Mouse (Mus musculus) erythroid progenitor cell, adult 5-6 weeks (primary cell): ENCODE data around the gene Slc17a7. TPM values are rescaled to one million over a fixed set of nuclear protein-coding genes. Genes with fewer than 3 reads are reported as not detected.
"Not testable (repeated sequence)": the region's sequence is repeated elsewhere in the genome, so short reads cannot be mapped to it uniquely, and the experiment has no call there.

Experiments
- ATAC-seq: replicated peaks from 2 replicates; pipeline ENCODE4 v1.8.0; 2016; ENCODE audit warnings: moderate number of reproducible peaks, mild to moderate bottlenecking, moderate TSS enrichment, inconsistent platforms; ENCODE audit not compliant: poor library complexity, low FRiP score, severe bottlenecking
- total RNA-seq, 2 experiments: library from RNA; stranded (forward) in 1 of 2; stranded (reverse) in 1 of 2; fragments of 150-400 nt in 1 of 2; fragments of 186-747, 209-891 nt in 1 of 2; gene quantifications; 2 replicates each; pipeline versions ENCODE4 v1.2.3 to v1.2.4; 2015 to 2017; ENCODE audit warnings: low replicate concordance in 2 of 2

Slc17a7 gene
- total RNA-seq, 2 experiments from 2014 or later = not detected

- ATAC-seq = no peak
Observed at GRCm38 (mm10) chr7:45169495-45169894, 5.7 kb downstream of the Slc17a7 start.

GRCm38 (mm10) chr7:45172974-45173373 is 9.2 kb downstream of the Slc17a7 start:
- ATAC-seq = peak; percentile 59

GRCm38 (mm10) chr7:45173772-45174171 is 10.0 kb downstream of the Slc17a7 start:
- not testable (repeated sequence) for ATAC-seq

GRCm38 (mm10) chr7:45174567-45175280 is 11.0 kb downstream of the Slc17a7 start:
- ATAC-seq = no peak

- ATAC-seq = no peak
Observed at GRCm38 (mm10) chr7:45175398-45175797, 11.6 kb downstream of the Slc17a7 start.

GRCm38 (mm10) chr7:45175929-45176328 is 12.2 kb downstream of the Slc17a7 start:
- no peak for ATAC-seq

- no peak for ATAC-seq
Observed at GRCm38 (mm10) chr7:45176356-45176755, 12.6 kb downstream of the Slc17a7 start.

GRCm38 (mm10) chr7:45178550-45178949 is 14.8 kb downstream of the Slc17a7 start:
- no peak for ATAC-seq

- ATAC-seq = no peak
Observed at GRCm38 (mm10) chr7:45179469-45179868, 15.7 kb downstream of the Slc17a7 start, which contains the start of gene Gfy. Gene Gfy (minus strand): TSS chr7:45179569.

- ATAC-seq = no peak
Observed at GRCm38 (mm10) chr7:45180896-45181477, 17.2 kb downstream of the Slc17a7 start, which contains the start of gene Pth2. Gene Pth2 (plus strand): TSS chr7:45180995.

GRCm38 (mm10) chr7:45181540-45181939 is 17.8 kb downstream of the Slc17a7 start:
- ATAC-seq = peak; percentile 21; the same call in 1 of the 2 replicates

GRCm38 (mm10) chr7:45182199-45182601 is 18.5 kb downstream of the Slc17a7 start:
- ATAC-seq = peak; percentile 93

GRCm38 (mm10) chr7:45182606-45183005 is 18.9 kb downstream of the Slc17a7 start:
- ATAC-seq = 0 out of 2 replicates have a peak, but pooled peaks have one; percentile 1

GRCm38 (mm10) chr7:45183672-45184071 is 19.9 kb downstream of the Slc17a7 start:
- no peak for ATAC-seq

GRCm38 (mm10) chr7:45185921-45186320 is 22.2 kb downstream of the Slc17a7 start:
- no peak for ATAC-seq

- ATAC-seq = no peak
Observed at GRCm38 (mm10) chr7:45189600-45189999, 25.9 kb downstream of the Slc17a7 start.

- ATAC-seq = 0 out of 2 replicates have a peak, but pooled peaks have one; percentile 12
Observed at GRCm38 (mm10) chr7:45190186-45190585, 26.4 kb downstream of the Slc17a7 start.

GRCm38 (mm10) chr7:45191161-45191560 is 27.4 kb downstream of the Slc17a7 start:
- no peak for ATAC-seq

- ATAC-seq = no peak
Observed at GRCm38 (mm10) chr7:45191803-45192363, 28.1 kb downstream of the Slc17a7 start.

GRCm38 (mm10) chr7:45192585-45193310 is 29.0 kb downstream of the Slc17a7 start:
- ATAC-seq = no peak
